Mouse (Mus musculus) urinary bladder, postnatal 25 days (tissue): Measurements from ENCODE around the gene Lmbr1l.

Experiments
- DNase-seq: peaks from one replicate; pipeline ENCODE4 v3.0.0; 2022; ENCODE audit warnings: low spot score

Gene Lmbr1l

DNA sequence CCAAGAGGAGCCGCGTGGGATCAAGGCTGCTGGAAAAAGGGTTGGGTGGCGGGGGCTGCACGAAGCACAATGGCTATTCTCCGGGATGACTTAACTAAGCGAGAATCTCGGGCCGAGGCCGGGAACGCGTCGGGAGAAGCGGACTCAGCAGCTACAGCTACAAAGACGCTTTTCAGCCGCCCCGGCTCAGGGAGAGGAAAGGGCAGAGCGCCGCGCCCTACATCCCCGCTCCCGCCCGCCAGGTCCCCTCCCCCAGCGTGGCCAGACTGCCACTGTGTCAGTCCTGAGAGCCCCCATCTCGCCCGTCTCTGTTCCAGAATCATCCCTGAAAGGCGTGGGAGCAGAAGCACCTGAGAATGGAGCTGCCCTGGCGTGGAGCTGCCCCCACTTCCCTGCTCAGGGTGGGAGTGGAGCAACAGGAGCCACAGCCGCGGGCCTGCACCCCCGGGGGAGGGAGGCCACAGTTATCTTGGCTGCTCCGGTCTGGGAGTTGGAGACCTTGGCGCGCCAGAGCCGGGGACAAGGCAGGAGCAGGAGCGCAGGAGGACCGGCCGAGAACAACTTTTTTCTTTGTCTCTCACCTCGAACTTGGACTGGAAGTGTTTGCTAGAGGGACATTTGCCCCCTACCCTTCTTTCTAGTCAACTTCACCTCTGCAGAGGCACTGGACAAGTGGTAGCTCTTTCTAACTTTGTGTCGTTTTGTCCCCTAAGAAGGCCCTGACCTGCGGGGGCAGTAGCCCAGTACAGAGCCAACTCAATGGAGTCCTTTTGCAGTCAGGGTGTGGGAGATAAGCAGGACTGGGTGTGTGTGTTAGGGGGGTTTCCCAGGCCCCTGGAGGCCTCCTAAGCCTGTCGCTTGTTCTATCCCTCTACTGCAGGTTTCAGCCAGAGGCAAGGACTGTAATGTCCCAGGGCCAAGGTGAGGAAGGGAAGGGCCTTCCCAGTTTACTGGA, 22.1 kb downstream of the Lmbr1l start:
- no peak for DNase-seq

DNA sequence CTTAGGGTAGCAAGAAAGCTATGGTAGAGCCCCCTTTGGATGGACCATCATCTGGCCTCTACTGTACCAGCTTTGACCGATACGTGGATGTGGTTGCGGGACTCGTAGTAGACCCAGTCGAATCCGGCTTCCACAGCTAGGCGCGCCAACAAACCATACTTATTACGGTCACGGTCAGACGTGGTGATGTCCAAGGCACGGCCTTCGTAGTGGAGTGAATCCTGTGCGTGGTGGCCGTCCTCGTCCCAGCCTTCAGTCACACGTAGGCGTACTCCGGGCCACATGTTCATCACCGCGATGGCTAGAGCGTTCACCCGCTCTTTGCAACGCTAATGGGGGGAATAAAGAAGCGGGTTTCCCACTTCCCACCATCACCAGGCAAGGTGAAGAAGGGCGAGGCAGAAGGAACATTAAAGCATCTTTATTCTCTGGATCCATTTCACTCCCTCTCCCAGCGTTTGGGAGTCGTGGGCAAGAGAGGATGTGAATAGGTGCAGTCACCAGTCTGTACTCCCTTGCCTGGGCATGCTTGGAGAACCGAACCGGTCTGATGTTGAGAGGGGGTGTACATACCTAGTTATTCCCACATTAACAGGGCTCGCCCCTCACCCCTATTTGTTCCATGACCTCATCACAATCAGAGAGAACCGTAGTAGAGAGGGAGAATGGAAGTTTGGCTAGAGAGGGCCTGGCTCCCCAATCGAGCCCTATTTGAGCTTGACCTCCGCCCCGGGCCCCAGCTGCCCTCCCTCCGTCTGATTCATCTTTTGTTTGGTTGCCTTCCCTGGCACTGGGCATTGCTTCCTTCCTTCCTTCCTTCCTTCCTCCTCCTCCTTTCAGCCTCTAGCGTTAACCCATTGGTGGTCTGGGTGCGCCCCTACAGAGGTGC, 23.0 kb downstream of the Lmbr1l start:
- no peak for DNase-seq

DNA sequence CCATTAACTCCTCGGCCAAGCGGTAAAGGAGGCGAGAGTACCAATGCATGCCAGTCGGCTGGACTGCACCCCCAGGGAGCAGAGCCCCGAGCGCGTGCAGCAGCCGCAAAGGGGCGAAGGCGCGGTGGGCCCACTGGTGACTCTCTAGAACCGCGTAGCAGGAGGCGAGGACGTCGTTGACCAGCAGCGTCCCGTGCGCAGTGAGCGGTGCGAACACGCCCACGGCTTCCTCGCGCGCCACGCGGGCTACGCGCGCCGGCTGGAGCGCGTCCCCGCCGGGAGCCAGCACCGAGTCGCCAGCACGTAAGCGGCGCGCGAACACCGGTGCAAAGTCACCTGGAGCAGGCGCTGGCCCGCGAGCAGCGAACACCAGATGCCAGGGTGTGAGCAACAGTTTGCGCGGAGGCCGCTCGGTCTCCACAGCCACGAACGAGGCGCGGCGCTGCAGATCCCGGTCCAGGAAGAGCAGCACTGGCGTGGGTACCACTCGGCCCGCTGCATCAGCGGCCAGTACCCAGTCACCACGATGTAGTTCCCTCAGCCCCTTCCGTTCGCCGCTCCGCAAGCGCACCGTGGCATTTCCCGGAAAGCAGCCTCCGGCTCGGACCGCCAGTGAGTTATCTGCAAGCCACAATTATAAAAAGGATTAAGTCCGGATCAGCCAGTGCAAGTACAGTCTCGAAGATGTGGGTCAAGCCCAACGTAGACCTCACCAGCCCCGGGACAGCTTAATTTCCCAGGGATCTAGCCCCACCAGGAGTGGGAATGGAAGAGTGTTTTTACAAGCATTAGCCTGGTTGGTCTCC, 23.9 kb downstream of the Lmbr1l start, which contains the start of gene Rhebl1:
Gene Rhebl1 (minus strand): TSS at position 601 of the 806 bp plus-strand sequence.
- DNase-seq: no peak

DNA sequence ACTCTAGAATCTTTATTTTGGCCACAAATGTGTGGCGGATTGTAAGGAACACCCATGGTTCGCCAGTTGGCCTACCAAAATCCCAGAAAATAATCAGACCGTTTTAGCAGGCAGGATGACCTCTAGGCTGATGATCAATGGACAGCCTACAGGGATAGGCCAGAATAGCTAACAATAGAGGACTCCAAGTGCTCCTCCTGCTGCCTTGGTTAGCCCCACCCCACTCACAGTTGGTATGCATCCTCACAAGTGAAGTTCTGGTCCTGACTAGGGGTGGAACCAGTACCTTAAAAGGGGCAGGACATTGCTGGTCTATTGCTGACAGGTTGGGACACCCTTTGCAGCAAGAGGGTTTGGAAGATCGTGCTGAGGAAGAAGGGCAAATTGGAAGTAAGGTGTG, 25.0 kb downstream of the Lmbr1l start:
- DNase-seq: no peak

DNA sequence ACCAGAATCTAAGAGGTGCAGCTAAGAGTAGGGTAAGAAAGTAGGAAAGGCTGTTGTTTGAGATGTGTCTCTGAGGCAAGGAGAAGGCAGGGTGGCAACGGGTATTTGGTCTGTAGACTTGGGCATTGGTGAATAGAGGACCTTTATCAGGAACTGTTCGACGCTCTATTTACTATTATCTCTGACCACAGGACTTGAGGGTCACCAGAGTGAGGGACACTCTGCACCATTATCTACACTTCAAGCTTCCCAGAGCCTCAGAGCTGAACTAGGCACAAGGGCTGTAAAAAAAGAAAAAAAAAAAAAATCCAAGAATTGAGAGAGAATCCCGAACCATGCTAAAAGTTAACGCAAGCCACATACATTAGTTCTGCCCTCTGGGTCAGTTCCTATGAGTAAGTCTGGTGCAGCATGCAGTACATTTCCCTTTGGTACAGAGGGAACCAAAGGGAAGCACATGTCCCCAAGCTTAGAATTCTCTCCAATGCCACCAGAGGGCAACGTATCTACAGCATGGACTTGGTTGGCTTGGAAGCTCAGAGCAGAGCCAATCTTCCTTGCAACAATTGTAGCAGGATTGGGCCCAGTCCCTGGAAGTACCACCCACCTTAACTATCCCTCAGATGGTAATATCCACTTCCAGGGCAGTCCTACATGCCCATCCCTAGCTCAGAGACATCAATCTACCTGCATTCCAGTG, 26.0 kb downstream of the Lmbr1l start:
- DNase-seq: no peak

DNA sequence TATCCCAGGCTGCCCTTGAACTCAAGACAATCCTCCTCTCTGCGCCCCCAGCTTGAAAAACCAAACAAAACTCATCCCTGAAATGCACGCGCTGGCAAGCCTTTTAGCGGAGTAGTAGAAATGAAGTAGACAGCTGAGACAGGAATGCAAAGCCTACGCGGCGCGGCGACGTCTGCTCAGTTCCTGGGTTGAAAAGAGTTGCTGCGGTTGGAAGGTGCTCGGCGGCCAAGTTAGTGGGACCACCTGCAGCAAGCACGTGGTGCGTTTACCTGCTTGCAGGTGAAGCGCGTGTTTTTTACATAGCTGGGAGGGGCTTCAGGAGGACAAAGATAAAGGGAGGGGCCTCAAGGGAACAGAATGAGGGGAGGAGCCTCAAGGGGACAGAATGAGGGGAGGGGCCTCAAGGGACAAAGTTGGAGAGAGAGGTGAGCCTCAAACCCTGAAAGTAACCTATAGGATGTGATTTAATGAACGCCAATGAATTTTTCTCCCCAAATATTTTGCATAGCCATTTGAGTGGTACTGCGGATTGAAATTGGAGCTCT, 26.8 kb downstream of the Lmbr1l start:
- no peak for DNase-seq

DNA sequence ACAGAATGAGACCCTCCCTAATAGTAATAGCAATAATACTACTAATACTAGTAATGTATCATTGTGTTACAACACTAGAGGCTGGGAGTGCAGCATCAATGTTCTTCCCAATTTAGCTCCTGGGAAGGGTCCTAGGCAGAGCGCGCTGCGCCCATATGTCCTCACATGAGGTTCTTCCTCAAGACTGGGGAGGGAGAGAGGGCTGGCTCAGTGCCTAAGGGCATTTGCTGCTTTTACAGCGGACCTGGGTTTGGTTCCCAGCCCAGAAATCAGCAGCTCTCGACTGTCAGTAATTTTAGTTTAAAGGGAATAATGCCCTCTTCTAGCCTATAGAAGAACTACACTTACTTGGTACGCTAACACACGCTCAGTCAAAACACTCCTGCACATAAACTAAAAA, 30.5 kb downstream of the Lmbr1l start:
- no peak for DNase-seq

DNA sequence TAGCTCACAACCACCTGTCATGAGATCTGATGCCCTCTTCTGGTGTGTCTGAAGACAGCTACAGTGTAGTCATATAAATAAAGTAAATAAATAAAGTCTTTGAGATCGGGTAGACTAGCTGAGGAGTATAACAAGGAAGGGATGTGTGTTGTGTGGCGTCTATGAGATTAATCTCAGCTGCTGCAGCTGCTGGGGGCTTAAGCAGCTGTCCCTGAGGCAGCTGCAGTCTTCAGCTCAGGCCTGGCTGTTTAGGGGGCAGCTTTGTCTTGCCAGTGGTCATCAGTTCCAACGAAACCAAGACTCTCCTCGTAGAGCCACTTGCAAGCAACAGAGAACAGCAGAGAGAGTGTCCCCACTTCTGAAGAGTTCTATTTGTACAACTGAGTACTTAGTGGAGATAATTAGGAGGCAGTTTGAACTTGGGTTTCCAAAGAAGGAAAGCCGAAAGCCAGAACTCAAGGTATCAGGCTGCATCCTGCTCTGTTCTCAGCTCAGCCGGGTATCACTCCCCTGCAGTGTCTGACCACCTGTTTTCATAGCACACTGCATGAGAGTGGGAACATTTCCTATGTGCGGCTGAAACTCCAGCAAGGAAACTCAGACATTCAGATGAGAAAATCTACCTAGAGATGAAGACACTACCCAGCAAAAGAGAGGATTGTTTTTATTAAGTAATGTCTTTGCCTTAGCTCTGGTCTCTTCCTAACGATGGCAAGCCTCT, 31.2 kb downstream of the Lmbr1l start:
- no peak for DNase-seq

DNA sequence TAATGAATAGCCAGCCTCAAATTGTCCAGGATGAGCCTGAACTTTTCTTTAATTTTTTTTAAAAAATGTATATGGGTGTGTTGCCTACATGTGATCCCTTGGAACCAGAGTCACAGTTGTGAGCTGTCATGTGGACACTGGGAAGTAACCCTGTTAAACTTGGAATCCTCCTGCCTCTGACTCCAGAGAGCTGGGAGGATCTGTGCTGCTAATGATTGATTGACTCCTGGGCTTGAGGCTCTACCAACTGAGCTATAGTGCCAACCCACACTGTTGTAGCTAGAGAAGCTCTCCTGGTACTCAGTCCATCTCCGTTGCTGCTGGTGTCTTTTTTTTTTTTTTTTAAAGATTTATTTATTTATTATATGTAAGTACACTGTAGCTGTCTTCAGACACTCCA, 33.9 kb downstream of the Lmbr1l start:
- DNase-seq: no peak

DNA sequence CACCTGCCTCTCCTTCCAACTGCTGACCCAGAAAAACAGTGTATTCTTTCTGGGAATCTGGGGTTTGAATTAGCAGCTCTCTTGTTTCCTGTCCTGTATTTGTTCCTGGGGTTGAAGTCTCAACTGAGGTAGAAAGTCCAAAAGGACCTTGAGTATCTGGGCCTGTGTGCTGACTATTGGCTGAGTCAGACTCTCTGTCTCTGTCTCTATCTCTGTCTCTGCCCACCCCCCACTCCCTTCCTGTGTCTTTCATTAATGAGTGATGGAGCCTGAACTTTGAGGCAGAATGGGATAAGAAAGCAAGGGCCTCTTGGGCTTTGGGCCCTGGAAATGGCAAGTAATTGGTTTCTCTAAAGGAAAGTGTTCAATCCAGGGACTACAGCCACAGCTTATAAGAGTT, 34.4 kb downstream of the Lmbr1l start:
- DNase-seq: no peak

DNA sequence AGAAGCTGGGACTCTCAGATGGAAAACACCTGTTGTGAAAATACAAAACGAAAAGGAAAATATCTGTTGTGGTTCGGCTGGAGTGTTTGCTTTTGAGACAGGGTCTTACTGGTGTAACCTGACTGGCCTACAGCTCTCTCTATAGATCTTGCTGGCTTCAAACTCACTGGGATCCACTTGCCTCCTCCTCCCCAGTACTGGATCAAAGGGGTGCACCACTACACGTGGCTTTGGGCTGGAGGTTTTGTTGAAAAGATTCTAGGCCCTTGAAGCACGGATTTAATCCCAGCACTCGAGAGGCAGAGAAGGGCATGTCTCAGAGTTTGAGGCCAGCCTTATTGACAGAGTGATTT, 36.4 kb downstream of the Lmbr1l start:
- no peak for DNase-seq

DNA sequence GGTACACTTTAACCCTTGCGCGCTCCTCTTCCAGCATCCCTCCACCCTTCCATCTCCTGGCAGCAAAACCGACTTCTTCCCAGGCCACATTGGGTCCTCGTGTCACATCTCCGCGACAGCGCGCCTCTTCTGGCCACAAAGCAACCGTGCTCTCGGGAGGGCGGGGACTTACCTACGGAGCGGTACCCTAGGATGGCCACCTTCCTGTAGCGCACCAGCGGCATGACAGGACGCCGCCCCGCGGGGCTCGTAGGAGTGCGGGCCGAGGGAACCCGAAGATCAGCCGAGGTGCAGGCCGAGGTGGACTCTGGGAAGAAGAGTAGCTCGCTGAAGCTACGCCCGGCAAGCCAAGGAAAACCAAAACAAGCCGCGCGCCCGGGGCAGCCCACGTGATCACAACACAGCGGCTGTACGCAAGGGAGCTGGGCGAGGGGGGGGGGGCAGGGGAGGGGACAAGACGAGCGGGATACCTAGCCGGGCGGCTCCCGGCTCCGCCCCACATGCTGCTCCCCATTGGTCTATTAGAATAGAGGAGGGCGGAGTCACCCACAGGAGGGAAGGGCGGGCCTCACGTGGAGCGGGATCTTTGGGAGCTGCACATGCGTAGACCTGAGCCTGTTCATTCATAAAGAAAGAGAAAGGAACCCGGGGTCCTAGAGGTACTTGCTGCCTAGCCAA, 36.9 kb downstream of the Lmbr1l start:
- DNase-seq: peak; percentile 72

DNA sequence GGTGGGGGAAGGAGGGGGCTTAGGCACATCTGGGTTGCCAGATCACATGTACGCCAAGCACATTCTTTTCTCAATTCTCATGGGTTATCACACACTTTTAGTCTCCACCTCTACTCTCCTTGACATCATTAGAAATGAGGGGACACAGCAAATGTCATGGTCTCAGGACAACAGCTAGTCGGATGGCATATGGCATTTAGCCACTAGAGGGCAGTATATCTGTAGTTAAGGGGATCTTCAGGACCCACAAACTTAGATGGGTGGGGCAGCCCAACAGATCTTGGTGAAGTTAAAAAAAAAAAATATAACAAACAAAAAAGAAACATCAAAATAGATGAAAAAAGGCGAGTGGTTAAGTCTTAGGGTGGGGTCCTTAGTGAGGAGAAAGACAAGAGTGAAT, 40.7 kb downstream of the Lmbr1l start:
- DNase-seq: peak; percentile 59

DNA sequence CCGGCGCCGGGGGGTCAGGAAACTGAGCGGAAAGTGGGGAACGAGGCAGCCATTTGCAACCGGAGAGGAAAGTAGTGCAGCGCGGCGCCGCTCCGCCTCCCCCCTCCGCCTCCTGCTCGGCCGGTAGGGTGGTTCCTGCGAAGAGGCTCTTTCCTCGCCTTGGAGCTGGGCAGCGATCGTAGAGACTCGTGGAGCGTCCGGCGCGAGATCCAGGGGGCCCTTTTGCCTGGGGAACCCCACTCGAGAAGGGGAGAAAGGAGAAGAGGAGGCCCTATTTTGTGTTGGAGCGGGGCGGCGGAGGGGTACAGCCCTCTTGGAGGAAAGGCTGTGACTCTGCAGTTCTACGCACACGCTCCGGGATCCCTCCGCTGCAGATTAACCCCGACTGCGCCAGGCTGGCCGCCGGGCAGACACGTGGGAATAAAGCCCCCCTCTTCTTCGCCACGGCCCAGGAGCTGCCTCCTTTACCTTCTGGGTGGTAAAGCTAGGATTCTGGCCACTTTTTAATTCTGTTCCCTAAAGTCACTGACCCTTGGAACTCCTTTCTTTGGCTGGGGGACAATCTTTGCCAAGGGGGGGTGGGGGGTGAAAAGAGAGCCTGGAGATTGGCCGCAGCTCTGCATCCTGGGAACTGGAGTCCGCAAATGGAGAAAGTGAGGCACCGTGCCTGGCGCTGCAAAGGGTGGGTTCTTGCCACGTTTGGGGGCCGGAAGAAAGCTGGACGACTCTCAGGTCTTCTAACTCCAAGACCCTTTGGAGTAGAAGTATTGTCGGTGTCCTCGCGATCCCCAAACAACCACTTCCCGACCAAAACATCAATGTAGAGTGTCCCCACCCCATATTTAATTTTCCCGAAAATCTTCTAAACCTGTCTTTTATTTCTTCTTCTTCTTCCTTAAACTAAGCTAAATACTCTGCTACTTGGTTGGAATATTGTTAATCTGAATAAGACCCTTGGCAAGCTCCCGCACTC, 45.8 kb downstream of the Lmbr1l start:
- peak; percentile 82 for DNase-seq

DNA sequence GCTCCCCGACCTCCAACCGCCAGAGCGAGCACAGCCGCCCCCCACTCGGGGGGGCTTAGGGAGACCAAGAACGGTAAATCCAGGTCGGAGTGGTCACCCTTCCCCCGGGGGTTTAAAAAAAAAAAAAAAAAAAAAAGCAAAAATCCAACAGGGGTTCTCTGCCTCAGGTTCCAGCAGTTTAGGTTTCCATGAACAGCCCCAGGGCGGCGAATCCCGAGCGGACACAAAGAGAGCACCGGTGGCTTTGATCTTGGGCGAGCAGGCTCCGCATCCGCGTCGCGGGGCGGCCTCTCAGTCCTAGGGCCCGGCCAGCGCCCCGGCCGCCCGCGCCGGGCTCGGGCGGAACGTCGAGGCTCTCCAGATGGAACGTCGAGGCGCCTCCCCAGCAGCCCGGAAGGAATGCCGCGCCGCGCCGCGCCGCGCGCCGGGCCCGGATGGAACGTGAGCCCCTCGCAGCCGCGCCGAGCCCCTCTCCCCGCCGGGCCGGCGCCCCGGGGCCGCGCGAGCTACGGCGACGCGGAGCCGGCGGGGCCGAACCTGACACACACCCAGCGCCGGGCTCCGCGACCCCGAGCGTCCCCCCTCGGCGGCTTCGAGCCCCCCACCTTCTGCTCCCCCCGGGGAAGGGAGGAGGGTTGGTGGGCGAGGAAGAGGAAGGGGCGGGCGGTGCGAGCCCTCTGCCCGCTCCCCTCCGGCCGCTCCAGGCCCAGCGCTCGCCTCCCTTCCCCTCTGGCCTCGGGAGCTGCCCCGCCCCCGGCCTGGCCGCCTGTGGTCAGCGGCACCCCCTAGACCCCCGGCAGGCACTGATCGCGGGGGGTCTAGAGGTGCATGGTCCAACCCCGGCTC, 46.7 kb downstream of the Lmbr1l start, which contains the start of gene Kmt2d:
Gene Kmt2d (minus strand): TSS at position 135 of the 846 bp plus-strand sequence.
- no peak for DNase-seq

DNA sequence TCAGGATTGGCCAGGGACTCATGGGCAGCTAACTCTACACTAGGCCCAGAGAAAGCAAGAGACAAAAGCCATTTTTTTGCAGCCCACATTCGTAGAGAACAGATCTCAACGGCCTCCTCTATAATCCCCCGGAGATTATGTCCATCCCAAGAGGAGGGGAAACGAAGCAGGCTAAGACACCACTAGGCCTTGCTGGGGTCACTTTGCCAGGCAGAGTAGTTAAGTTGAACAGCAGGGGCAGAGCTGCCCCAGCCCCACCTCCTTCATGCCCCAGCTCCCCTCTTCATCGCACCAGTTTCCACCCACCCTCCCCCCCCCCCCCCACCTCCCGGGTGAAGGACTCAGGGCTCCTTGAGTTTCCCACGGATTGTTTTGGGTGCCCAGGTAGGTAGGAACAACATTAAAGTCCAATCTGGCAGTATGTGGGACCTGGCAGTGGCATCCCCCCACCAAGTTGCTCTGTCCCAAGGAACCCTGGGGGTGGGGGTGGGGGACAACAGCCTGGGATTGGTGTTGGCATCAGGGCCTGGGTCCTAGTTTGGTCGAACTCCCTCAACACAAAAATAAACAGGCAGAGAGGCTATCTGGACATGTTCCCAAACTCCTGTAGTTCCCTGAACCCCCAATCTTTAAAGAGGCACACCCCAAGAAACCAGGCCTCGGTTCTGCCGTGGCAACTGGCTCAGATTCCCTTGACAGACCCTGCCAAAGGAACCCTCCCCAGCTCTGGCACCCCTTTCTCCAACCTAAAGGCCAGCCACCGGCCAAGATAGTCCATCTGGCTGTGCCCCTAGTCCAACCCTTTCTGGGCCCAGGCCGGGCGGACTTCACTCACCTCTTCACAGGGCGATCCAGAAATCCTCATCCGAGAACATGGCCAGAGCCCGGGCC, 47.6 kb downstream of the Lmbr1l start:
- no peak for DNase-seq
